Mouse (Mus musculus): Measurements from ENCODE around the gene Mptx2.
"Not testable (repeated sequence)": the region's sequence is repeated elsewhere in the genome, so short reads cannot be mapped to it uniquely, and the experiment has no call there.

Mptx2 gene

DNA sequence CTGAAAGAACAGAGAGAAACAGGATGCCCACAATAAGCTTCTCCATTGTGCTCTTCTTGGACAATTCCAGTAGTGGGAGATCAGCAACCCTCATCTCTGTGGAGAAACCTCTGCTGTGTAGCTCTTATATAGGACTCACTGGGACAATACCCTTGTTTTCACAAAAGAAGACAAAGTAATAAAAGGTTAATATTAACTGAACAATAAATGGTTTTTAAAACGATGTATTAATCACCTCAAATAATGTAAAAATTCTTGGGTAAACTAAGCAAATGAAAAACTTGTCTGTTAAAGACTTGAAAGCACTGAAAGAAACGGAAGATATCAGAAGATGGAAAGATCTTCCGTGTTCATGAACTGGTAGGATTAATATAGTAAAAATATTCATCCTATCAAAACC is at the start of gene Mptx2:
TSS of gene Mptx2 (minus strand) at position 101 of the 400 bp plus-strand sequence.
- DNase-seq: no peak

GRCm38 (mm10) chr1:173326552-173326951 is 49.0 kb upstream of the Mptx2 start:
- DNase-seq: no peak

DNA sequence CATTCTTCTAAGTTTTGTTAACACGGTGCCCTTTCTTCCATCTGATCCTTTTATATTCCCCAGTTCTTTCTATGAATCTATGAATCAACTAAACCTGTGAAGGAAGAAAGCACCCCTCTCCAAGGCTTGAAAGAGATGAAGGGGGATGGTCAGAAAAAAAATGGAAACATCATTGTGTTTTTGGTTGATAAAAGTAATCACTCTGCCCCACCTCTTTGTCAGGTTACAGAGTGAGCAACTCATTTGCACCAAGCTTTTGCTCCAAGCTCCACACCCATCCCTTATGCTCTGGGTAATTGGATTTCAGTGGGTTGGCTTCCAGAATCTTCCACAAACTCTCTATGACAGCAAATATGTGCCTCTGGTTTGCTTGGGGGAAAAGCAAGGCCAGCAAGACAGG is 47.8 kb upstream of the Mptx2 start:
- DNase-seq: no peak

DNA sequence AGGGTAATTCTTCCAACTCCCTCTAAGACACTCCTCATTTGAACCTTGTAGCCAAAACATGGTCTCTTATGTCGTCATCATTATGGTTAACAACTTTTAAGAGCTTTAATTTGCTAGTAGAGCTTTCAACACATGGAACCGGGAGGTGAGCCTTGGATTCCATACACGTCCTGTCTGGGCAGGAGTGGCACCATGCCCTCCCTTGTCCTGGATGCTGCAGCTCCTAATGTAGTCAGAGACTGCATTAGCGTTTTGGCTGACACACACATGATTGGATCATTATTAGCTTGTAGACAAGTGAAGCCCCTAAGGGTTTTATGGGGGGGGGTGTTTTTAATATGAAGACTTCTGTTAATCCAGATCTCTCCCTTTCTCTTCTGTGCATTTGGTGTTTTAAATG is 47.4 kb upstream of the Mptx2 start:
- DNase-seq: no peak

- DNase-seq: peak; percentile 50
Observed at GRCm38 (mm10) chr1:173323839-173324585, 46.4 kb upstream of the Mptx2 start.

GRCm38 (mm10) chr1:173322249-173322627 is 44.7 kb upstream of the Mptx2 start:
- DNase-seq: no peak

DNA sequence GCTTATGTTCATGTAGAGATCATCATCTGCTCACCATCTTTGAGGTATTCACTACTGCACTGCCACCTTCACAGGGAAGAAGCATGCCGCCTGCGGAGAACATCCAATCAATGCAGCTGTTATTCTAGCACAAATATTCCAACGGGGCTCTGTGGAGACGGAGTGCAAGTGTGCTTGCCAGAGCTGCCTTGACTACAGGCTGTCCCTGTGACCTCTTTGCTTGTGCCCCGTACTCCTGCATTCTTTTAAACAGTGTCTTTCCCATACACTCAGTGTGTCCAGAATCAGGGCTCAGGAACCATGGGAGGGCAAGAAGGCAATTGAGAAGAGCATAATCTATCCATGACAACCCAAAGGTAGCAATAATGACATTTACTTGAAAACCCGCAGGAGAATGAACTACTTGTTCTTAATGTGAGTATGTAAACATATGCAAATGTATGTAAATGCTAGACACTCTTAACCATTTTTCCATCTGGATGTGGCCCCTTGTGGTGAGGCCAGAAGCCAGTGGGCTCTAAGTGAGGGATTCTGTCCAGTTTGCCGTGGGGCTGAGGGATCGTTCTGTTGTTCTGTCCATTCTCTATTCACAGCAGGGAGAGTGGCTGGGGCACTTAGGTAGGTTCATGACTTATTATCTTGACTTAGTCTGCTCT is 44.1 kb upstream of the Mptx2 start:
- DNase-seq: no peak

DNA sequence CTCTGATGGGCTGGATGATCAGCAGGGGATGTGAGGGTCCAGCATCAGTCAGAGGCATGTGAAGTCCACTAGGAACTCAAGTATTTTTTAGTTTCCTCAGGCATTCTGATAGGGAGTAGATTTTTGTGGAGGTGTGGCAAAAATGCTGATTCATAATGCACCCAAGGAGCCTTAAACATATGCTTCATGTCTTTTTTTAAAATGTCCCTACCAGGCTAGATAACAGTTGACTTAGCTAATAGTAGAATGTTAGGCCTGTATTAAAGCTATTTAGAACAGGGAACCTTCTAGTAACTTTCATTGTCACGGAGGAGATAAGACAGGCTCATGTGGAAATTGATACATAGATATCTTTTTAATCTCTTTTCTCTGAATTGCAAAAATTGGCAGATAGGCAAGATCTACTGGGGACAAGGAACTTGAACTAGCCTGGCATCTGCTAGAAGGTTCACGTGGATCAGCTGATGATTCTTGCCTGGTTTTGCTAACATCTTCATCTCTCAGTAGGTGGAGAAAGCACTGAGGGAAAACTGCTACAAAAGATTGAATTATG is 40.4 kb upstream of the Mptx2 start:
- no peak for DNase-seq

DNA sequence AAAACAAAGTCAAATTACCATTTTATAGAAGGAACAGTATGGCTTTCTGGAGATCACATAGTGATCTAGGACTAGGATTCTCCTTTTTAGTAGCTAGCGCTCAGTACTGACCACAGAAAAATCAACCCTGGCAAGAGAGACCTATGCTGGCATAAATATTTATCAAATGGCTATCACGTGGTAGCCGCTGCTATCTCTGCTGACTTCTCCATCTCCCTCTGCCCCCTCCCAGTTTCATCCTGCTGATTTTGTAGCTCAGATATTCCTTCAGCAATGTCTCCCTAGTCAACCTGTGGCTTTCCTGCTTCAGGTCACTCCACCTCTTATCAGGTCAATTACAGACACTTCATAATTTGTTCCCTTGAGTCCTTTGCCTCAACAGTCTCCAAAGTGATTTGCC is 38.1 kb upstream of the Mptx2 start:
- DNase-seq: no peak

DNA sequence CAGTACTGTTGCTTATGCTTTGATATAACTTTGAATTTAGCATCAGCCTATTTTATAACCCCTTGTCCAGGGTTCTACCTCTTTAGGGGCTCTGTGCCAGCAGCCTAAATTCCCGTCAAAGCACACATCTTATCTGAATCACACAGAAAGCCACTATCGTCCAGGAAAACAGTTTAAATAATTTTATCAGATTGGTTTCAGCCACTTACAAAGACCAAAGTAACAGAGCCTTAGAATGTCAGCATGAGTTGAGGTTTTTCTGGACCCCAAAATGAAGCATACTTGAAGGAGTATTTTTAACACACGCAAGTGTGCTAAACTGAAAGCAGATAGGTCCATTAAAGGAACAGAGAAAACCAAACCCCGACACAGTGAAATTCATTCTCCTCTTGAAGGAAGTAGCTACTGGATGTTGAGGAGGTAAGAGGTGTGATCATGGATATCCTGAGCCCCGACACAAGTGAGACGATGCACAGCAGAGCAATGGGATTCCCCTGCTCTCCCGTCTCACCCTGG is 36.0 kb upstream of the Mptx2 start:
- DNase-seq: not testable (repeated sequence)

DNA sequence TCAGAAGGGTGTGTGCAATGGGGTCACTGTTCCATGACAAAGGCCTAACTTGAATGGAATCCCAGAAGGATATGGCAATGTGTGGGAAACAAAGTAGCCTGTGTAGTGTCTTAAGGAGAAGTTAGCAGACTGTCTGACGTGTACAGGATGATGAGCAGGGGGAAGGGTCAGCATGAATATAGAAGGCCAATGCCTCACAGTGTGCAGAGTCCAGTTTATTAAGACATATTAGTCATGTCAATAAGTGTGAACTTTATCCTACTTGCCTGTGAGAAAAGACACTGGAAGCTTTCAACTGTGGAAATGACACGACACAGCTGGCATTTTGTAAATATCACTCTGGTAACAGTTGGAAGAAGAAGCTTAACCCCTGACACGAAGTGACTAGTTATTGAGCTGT is 25.2 kb upstream of the Mptx2 start:
- DNase-seq: not testable (repeated sequence)

DNA sequence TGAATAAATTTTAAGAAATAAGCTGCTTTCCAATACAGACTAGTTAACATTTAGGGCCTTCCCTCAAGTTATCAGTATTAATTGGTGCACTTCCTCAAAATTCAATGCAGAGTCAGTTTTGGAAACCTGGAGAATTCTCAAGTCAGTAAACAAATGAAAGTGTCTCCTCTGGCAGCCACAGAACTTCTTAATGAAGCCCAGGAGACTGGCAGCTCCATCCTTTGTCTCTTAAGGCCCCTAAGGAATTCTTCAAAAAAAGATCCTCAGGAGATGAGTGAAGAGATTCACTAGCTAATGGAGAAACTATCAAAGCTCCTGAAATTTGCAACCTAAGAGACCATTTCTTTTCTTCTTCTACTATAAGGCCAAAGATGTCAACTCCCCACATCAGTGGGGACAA is 11.9 kb downstream of the Mptx2 start, which contains the start of gene Olfr418:
TSS of gene Olfr418 (plus strand) at position 301 of the 400 bp plus-strand sequence.
- no peak for DNase-seq

- DNase-seq: no peak
Observed at GRCm38 (mm10) chr1:173249888-173250287, 27.7 kb downstream of the Mptx2 start.

DNA sequence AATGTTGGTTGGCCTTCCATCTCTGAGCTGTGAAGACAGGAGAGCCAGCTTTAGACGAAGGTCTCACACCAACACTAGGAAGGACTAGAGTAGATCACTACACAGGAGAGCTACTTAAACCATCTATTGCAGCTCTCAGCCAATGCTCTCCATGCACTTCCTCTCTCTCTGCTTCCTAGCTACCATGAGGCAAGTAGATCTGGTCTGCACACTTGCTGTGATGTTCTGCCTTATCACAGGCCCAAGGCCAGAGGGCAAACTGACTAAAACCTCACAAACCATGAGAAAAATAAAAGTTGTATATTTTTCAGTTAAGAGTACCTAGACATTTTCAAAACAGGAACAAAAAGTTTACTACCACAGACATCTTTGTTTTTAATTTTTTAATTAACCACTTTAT is 40.6 kb downstream of the Mptx2 start:
- DNase-seq: not testable (repeated sequence)

DNA sequence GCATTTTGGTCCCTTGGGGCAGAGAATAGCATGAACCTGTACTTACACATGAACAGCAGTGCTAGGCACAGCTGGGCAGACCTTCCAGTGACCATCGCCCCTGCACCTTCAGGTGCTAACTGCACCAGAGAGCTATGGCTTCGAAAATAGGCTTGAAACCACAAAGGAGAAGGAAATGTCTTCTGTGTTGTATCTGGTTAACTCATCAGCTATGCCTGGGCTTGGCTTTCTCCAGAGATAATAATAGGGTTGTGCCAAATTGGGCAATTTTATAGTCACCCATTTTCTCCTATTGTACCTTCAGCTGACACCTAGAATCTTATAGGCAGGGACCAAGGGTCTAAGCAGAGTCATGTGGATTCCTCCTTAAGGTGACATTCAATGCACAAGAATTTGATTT is 50.5 kb downstream of the Mptx2 start, which contains the start of gene Fcer1a:
TSS of gene Fcer1a (minus strand) at position 134 of the 400 bp plus-strand sequence.
- DNase-seq: no peak
